Mouse (Mus musculus): ENCODE data around the gene Tkt. TPM values are rescaled to one million over a fixed set of nuclear protein-coding genes. Genes with fewer than 3 reads are reported as not detected.

Tkt gene
- polyA plus RNA-seq, 1 experiment from 2014 or later, result 231 TPM

DNA sequence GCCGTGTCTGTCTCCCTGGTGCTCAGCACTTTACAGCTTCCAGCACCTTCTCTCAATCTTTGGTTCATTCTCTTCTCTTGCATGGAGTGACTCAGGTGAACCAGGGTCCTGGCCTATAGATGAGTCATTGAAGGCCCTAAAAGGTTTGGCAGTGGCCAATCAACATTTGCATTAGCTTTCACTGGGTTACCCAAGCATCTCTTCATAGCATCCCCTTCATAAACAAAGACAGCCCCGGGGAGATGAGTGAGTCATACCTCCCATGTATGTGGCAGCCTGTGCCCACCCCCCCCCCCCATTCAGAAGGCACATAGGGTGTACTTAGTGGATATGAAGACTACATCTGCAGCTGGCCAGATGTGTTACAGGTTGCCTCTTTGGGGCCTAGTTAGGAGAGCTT lies 8.5 kb downstream of the Tkt start:
- 70% methylated on average over 2 of the region's 2 CpGs for WGBS (ENCODE audit: insufficient replicate concordance)
- H3K27ac ChIP-seq, result no peak overlapping the region
- peaks cover 79% of the 10 kb centered on the region for H3K36me3 ChIP-seq
- H3K9ac ChIP-seq, result no peak overlapping the region
- no peak for DNase-seq
- no peaks in the 10 kb centered on the region for H3K9me3 ChIP-seq (replicated peaks)
- peaks cover 81% of the 10 kb centered on the region for H3K4me1 ChIP-seq (replicated peaks)
- H3K4me3 ChIP-seq (replicated peaks), result no peak overlapping the region
- H3K4me2 ChIP-seq, result no peak overlapping the region
- no peak for ATAC-seq (ENCODE audit: low read depth)
- no peaks in the 10 kb centered on the region for H3K27me3 ChIP-seq

DNA sequence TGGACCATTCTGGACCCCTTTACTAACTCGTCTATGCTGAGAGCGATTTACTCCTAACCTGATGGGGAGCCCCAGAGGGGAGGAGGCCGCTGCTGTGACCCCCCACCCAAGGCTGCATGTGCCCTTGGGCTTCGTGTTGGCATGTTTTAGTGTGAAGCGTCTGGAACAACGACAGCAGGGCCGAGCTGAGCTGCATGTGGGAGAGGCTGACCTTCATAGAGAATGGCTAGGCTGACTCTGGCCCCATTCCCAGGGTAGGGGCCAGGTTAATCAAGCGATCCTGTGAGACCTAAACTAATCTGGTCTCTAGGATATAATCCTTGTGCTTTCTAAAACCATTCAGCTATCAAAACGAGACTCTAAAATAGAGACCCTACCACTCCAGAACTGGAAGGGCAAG lies 9.6 kb downstream of the Tkt start:
- H3K4me1 ChIP-seq (replicated peaks), result peaks cover 78% of the 10 kb centered on the region
- H3K9ac ChIP-seq, result no peak overlapping the region

DNA sequence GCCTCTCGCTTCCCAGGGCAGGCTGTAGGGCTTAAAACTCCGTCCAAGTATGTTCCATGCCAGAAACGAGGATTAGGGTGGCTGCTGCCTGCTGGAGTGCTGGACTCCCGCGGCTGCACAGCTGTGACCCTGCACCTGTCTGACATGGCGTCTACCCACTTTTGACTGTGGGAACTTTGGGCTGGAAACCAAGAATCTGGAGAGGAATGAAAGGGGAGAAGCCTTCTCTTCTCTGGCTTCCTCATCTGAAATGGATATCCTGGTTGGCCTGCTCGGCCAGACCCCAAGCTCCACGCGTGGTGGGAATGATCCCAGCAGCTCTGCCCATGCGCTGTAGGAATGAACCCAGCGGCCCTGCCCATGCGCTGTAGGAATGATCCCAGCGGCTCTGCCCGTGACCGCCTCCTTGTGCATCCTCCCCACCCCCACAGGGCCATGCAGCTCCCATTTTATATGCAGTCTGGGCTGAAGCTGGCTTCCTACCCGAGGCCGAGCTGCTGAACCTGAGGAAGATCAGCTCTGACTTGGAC lies 11.2 kb downstream of the Tkt start:
- Histone ChIP-seq H3K27ac (peak overlapping the region; percentile 94; the same call in 1 of the 2 replicates), H3K9me3 (replicated peaks) (no peaks in the 10 kb centered on the region), H3K9ac (no peak overlapping the region), H3K4me2 (no peak overlapping the region), H3K4me1 (replicated peaks) (peaks cover 77% of the 10 kb centered on the region), H3K4me3 (replicated peaks) (no peak overlapping the region), H3K27me3 (no peaks in the 10 kb centered on the region), H3K36me3 (peaks cover 82% of the 10 kb centered on the region)
- DNase-seq (no peak), ATAC-seq (ENCODE audit: low read depth) (no peak)
- 90% methylated on average over 17 of the region's 17 CpGs for WGBS (ENCODE audit: insufficient replicate concordance)

More for the DNA sequence above, 9.6 kb downstream of the Tkt start:
- peaks cover 80% of the 10 kb centered on the region for H3K36me3 ChIP-seq
- ATAC-seq (ENCODE audit: low read depth) (no peak), DNase-seq (no peak)
- H3K4me3 ChIP-seq (replicated peaks), result no peak overlapping the region
- H3K27me3 ChIP-seq, result no peaks in the 10 kb centered on the region
- no peak overlapping the region for H3K4me2 ChIP-seq
- no peaks in the 10 kb centered on the region for H3K9me3 ChIP-seq (replicated peaks)
- WGBS (ENCODE audit: insufficient replicate concordance), result 81% methylated on average over 9 of the region's 9 CpGs
- H3K27ac ChIP-seq, result peak overlapping the region; percentile 50; the same call in 1 of the 2 replicates

DNA sequence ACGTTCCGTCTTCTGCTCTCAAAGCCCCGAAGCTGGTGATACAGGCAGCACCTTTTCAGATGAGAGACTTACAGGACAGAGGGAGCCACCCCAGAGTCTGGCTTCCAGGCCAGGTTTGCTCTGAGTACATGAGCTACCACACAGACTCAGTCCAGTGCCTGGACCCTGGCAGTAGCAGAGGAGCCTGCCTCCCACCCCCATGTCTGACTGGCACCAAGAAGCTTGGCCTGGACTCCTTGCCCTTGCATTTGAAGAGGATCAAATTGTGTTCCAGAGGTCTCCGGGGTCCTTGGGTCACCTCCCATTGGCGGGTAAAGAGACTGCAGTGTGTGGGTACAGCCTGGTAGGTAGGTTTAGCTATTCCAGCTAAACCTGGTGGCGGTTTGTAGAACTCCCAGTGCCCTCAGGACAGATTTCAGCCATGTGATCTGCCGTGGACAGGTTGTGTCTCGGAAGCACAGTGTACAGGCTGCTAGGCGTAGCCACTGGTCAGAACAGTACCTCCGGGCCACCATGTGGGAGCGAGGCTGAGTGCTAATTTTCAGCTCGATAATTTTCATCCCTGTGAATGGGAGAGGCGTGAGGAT lies 12.7 kb downstream of the Tkt start:
- Histone ChIP-seq H3K4me2 (peak overlapping the region; percentile 33), H3K9ac (peak overlapping the region; percentile 58), H3K36me3 (peaks cover 89% of the 10 kb centered on the region)

DNA sequence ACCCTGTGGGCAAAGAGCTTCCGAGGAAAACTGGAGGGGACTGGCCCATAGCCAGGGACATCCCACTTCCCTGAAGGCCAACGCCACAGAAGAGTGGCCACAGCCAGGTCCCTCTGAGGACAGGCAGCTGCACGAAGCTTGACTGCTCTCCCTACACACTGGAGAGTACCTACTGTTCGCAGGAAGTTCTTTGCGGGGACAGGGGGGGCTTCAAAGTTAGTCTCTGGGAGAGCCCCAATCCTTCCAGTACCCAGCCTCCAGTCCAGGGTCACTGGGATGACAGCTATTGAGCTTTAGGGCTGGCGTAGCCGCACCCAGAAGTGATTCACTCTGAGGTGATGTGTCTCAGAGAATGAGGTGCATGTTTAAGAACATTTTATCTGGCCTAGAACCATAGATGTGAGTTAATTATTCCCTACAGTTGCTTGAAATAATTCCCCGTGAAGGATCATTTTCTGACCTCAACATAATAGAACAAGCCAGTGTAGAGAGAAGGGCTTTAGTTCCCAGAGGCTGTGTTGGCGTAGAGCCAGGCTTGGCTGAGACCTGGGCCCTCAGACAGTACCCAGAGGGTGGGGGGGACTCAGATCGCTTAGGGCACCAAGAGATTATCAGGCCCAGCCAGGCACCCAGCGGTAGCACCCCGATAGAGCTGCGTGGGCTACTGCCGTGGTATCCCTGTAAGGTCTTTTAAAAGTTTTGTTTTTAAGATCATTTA lies 13.5 kb downstream of the Tkt start:
- ATAC-seq (ENCODE audit: low read depth) (peak; percentile 98), DNase-seq (peak; percentile 85)
- H3K27ac ChIP-seq, result peak overlapping the region; percentile 94
- peak overlapping the region; percentile 58 for H3K9ac ChIP-seq
- no peaks in the 10 kb centered on the region for H3K27me3 ChIP-seq
- 47% methylated on average over 14 of the region's 14 CpGs for WGBS (ENCODE audit: insufficient replicate concordance)
- H3K4me1 ChIP-seq (replicated peaks), result peaks cover 71% of the 10 kb centered on the region
- no peak overlapping the region for H3K4me3 ChIP-seq (replicated peaks)
- peaks cover 89% of the 10 kb centered on the region for H3K36me3 ChIP-seq
- no peaks in the 10 kb centered on the region for H3K9me3 ChIP-seq (replicated peaks)
- H3K4me2 ChIP-seq, result peak overlapping the region; percentile 33

More for the DNA sequence above, 12.7 kb downstream of the Tkt start:
- no peak overlapping the region for H3K4me3 ChIP-seq (replicated peaks)
- H3K4me1 ChIP-seq (replicated peaks), result peaks cover 78% of the 10 kb centered on the region
- no peaks in the 10 kb centered on the region for H3K27me3 ChIP-seq
- H3K9me3 ChIP-seq (replicated peaks), result no peaks in the 10 kb centered on the region
- no peak for ATAC-seq (ENCODE audit: low read depth)
- WGBS (ENCODE audit: insufficient replicate concordance), result 87% methylated on average over 13 of the region's 13 CpGs
- peak overlapping the region; percentile 94 for H3K27ac ChIP-seq
- DNase-seq, result no peak

DNA sequence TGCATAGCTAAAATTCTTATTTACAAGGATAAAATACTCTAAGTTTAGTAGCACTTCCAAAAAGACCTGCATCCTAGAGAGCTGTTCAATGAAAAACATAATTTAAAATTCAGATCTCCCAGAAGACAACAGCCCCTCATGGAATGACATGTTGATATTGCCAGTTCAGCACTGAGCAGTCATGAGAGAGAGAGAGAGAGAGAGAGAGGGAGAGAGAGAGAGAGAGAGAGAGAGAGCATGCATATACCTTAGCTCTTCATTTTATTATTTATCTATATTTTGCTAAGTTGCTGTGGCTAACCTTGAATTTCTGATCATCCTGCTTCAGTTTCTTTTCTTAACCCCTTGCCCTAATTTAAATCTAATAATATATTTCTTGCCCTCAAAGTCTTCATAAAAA lies 14.2 kb downstream of the Tkt start:
- no peaks in the 10 kb centered on the region for H3K9me3 ChIP-seq (replicated peaks)
- DNase-seq (no peak), ATAC-seq (ENCODE audit: low read depth) (peak; percentile 49)
- peaks cover 89% of the 10 kb centered on the region for H3K36me3 ChIP-seq
- peaks cover 64% of the 10 kb centered on the region for H3K4me1 ChIP-seq (replicated peaks)
- peak overlapping the region; percentile 76 for H3K27ac ChIP-seq
- H3K4me3 ChIP-seq (replicated peaks), result no peak overlapping the region
- H3K27me3 ChIP-seq, result no peaks in the 10 kb centered on the region
- H3K4me2 ChIP-seq, result no peak overlapping the region
- no peak overlapping the region for H3K9ac ChIP-seq

DNA sequence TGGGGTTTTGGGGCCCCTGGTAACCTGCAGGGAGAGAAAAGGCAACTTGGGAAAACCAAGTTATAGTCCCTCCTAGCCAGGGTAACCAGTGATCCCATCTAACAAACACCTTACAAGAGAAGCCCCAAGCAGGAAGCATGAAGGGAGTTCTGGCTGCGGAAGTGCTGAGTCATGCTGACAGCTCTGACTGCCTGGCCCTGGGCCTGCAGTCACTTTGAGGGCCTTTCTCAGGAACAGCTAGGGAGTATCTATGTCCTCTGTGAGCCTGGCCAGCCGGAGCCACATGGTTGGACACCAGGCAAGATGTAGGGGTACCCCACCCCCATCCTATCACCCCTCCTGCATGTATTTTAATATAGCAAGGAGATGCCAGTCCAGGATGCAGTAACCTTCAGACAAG lies 16.3 kb downstream of the Tkt start:
- peak; percentile 61 for ATAC-seq (ENCODE audit: low read depth)
- Histone ChIP-seq H3K9ac (peak overlapping the region; percentile 57), H3K27me3 (no peaks in the 10 kb centered on the region)

DNA sequence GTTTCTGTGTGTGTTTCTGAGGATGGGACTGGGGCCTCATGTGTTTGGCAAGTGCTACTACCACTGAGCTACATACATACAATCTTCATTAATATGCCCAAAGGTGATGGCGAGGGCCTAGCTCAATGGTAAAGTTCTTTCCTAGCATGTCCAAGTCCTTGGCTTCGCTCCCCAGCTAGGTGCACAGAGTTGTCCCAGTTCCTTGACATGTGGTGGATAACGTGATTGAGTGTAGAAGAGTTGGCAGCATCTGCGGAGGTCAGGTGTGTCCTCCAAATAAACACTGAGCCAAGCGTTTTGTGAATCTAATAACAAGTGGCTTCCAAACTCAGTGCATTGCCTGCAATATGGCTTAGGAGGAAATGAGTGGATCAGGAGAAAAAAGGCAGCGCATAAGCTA lies 18.2 kb downstream of the Tkt start:
- Histone ChIP-seq H3K36me3 (peaks cover 89% of the 10 kb centered on the region), H3K27me3 (no peaks in the 10 kb centered on the region)
- ATAC-seq (ENCODE audit: low read depth), result no peak

More for the DNA sequence above, 16.3 kb downstream of the Tkt start:
- Histone ChIP-seq H3K4me1 (replicated peaks) (peaks cover 53% of the 10 kb centered on the region), H3K36me3 (peaks cover 89% of the 10 kb centered on the region), H3K4me3 (replicated peaks) (no peak overlapping the region), H3K27ac (peak overlapping the region; percentile 87), H3K4me2 (no peak overlapping the region), H3K9me3 (replicated peaks) (no peaks in the 10 kb centered on the region)
- DNase-seq, result peak; percentile 75
- WGBS (ENCODE audit: insufficient replicate concordance), result 49% methylated on average over 2 of the region's 2 CpGs

DNA sequence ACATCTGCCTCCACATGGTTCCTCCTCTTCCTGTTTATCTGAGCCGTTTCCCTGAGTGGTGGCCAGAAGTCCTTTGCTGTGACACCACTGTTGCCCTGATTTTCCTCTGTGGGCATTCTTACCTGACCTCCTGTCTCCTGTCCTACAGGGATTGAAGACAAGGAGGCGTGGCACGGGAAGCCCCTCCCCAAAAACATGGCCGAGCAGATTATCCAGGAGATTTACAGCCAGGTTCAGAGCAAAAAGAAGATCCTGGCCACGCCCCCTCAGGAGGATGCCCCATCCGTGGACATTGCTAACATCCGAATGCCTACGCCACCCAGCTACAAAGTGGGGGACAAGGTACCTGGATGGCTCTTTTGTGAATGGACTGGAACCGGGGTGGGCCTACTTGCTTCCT lies 19.9 kb downstream of the Tkt start:
- ATAC-seq (ENCODE audit: low read depth) (no peak), DNase-seq (no peak)
- Histone ChIP-seq H3K9me3 (replicated peaks) (no peaks in the 10 kb centered on the region), H3K9ac (no peak overlapping the region; the same call in 1 of the 2 replicates), H3K27me3 (no peaks in the 10 kb centered on the region), H3K27ac (no peak overlapping the region; the same call in 1 of the 2 replicates), H3K36me3 (peaks cover 100% of the 10 kb centered on the region), H3K4me1 (replicated peaks) (peaks cover 36% of the 10 kb centered on the region), H3K4me3 (replicated peaks) (no peak overlapping the region), H3K4me2 (no peak overlapping the region)
- 78% methylated on average over 9 of the region's 9 CpGs for WGBS (ENCODE audit: insufficient replicate concordance)

More for the DNA sequence above, 18.2 kb downstream of the Tkt start:
- DNase-seq, result no peak
- no peak overlapping the region for H3K9ac ChIP-seq
- H3K4me2 ChIP-seq, result no peak overlapping the region
- no peak overlapping the region; the same call in 1 of the 2 replicates for H3K27ac ChIP-seq
- H3K9me3 ChIP-seq (replicated peaks), result no peaks in the 10 kb centered on the region
- no peak overlapping the region for H3K4me3 ChIP-seq (replicated peaks)
- WGBS (ENCODE audit: insufficient replicate concordance), result 89% methylated on average over 6 of the region's 6 CpGs
- H3K4me1 ChIP-seq (replicated peaks), result peaks cover 39% of the 10 kb centered on the region

DNA sequence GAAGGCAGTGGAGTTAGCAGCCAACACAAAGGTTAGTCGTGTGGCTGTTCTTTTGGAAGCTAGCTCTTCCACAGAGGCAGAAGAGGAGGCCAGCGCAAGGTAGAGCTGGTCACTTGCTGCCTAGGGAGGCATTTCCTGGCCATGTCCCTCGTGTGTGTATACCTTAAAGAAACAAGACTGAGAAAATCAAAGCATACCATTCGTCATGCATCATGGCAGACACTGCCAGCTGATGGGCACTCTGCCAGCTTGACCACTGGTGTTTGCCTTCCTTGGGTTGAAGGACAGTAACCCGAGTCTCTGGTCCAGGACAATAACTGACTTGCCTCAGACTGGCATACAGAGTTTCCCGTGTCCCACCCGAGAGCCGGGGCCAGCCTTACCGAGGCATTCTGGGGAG lies 22.1 kb downstream of the Tkt start:
- ATAC-seq (ENCODE audit: low read depth) (no peak), DNase-seq (no peak)
- H3K27me3 ChIP-seq, result no peaks in the 10 kb centered on the region
- no peak overlapping the region for H3K4me3 ChIP-seq (replicated peaks)
- H3K4me2 ChIP-seq, result no peak overlapping the region
- H3K4me1 ChIP-seq (replicated peaks), result peaks cover 25% of the 10 kb centered on the region
- WGBS (ENCODE audit: insufficient replicate concordance), result 87% methylated on average over 9 of the region's 9 CpGs
- H3K9ac ChIP-seq, result no peak overlapping the region
- no peak overlapping the region for H3K27ac ChIP-seq
- H3K36me3 ChIP-seq, result peaks cover 98% of the 10 kb centered on the region
- H3K9me3 ChIP-seq (replicated peaks), result no peaks in the 10 kb centered on the region

DNA sequence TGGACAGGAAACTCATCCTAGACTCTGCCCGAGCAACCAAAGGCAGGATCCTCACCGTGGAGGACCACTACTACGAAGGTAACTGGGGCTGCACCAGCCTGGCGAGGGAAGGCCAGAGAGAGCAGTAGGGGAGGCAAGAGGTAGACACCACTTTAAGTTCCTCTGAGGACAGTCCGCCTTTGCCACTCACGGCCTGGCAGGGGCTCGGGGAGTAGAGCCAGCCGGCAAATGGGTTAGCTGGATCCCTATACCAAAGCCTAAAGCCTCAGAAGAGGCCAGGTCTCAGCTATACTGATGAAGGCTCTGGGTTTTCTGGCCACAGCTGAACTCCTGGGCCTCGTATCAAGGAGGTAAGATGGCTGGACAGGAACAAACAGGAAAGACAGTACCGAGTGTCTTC lies 24.1 kb downstream of the Tkt start:
- DNase-seq (no peak), ATAC-seq (ENCODE audit: low read depth) (no peak)
- Histone ChIP-seq H3K9me3 (replicated peaks) (no peaks in the 10 kb centered on the region), H3K9ac (no peak overlapping the region), H3K27me3 (no peaks in the 10 kb centered on the region), H3K27ac (0 out of 2 replicates have a peak overlapping the region, but pooled peaks have one; percentile 23), H3K4me3 (replicated peaks) (no peak overlapping the region), H3K4me1 (replicated peaks) (peaks cover 40% of the 10 kb centered on the region), H3K4me2 (no peak overlapping the region), H3K36me3 (peaks cover 92% of the 10 kb centered on the region)
- WGBS (ENCODE audit: insufficient replicate concordance), result 80% methylated on average over 10 of the region's 10 CpGs
